Mouse (Mus musculus): ENCODE measurements around the gene Rad51b.

DNA sequence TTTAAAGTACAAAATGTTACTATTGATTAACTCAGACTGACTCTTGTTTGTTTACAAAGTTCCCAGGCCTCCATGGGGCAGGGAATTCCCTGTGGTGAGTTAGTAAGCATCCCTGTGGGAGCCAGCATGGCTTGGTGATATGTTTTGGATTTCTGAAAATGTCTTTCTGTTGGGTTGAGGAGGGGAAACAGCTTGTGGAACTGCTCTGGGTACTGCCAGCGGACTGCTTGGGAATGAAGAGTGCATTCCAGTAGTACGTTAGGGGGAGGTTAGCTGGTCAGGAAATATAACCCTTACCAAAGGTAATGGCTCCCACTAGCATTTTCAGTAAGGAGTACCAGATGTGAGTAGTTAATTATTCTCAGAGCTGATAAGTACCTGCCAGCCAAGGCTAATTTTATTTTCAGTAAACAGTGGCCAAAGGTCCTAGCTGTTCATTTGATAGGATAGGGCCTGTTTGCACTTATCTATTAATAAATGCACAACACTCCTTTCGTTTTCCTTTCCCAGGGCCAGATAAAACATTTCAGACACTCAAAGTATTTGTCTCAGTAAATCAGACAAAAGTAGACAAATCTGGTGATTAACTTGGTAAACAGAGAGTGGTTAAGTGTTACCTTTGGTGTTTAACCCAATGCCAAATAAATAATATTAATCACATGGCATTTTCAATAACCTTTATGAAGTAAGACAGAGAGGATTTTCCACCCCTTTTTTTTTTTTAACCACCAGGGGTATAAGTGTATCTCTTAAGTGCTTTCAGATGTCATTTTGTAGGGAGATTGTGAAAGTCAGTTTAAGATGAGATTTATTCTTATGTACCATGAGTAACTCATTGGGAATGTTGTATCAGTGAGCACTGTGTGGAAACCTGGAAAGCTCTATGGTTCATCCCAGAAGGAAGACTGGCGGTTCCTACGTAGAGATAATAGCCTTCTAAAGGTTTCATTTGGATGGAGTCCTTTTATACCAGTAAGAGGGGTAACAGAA, 235.0 kb downstream of the Rad51b start:
- TF ChIP-seq POLR2A (IDR thresholded peaks at IDR 0.05; ENCODE audit: insufficient read depth, low read depth, low read length) (no peak), CTCF (IDR thresholded peaks at IDR 0.05) (no peak), EP300 (IDR thresholded peaks at IDR 0.05; ENCODE audit: insufficient read depth, low read depth, low read length) (no peak)

All from heart, adult 2 months (tissue).